Mouse (Mus musculus) MEL (cell line): ENCODE data around the gene Arnt2. TPM values are rescaled to one million over a fixed set of nuclear protein-coding genes. Genes with fewer than 3 reads are reported as not detected.

ENCODE experiments used
- DNase-seq: peaks from one replicate; pipeline ENCODE4 v3.0.0; 2011; ENCODE audit warnings: low read depth, low spot score
- H3K27ac ChIP-seq: 2 replicates; pipeline ENCODE4 v1.5.1; 2012; ENCODE audit warnings: low read depth, mild to moderate bottlenecking, control low read depth, low read length, moderate library complexity; ENCODE audit not compliant: control insufficient read depth
- H3K27me3 ChIP-seq, 2 experiments: fragments of 150-350 bp in 1 of 2; sonication (generic) in 1 of 2; 2 replicates each; pipeline ENCODE4 v1.6.1; 2012; ENCODE audit warnings: low read length in 2 of 2, mild to moderate bottlenecking in 2 of 2, improper control_type of control experiment in 1 of 2, moderate library complexity in 1 of 2; ENCODE audit not compliant: insufficient read depth in 2 of 2, control insufficient read depth in 1 of 2
- H3K36me3 ChIP-seq, 2 experiments: 2 replicates each; pipeline ENCODE4 v1.6.1; 2012 to 2014; ENCODE audit warnings: low read length in 2 of 2, improper control_type of control experiment in 1 of 2, inconsistent platforms in 1 of 2, mild to moderate bottlenecking in 1 of 2; ENCODE audit not compliant: insufficient read depth in 2 of 2, control insufficient read depth in 1 of 2
- H3K4me1 ChIP-seq, 2 experiments: fragments of 150-350 bp in 1 of 2; sonication (generic) in 1 of 2; 2 replicates each; pipeline ENCODE4 v1.6.1; 2012; ENCODE audit warnings: low read length in 2 of 2, improper control_type of control experiment in 1 of 2, mild to moderate bottlenecking in 1 of 2; ENCODE audit not compliant: insufficient read depth in 2 of 2, control insufficient read depth in 1 of 2
- H3K4me3 ChIP-seq, 2 experiments: fragments of 150-350 bp in 1 of 2; sonication (generic) in 1 of 2; 2 replicates each; pipeline ENCODE4 v1.5.1; 2012; ENCODE audit warnings: low read depth in 2 of 2, low read length in 2 of 2, mild to moderate bottlenecking in 2 of 2, moderate library complexity in 2 of 2, control low read depth in 1 of 2, improper control_type of control experiment in 1 of 2; ENCODE audit not compliant: control insufficient read depth in 1 of 2, insufficient read depth in 1 of 2
- H3K79me2 ChIP-seq: 2 replicates; pipeline ENCODE4 v1.6.1; 2012; ENCODE audit warnings: mild to moderate bottlenecking, low read length, moderate library complexity; ENCODE audit not compliant: control insufficient read depth, poor library complexity, insufficient read depth
- H3K9ac ChIP-seq: 2 replicates; pipeline ENCODE4 v1.6.1; 2012; ENCODE audit warnings: low read depth, mild to moderate bottlenecking, control low read depth, low read length, moderate library complexity; ENCODE audit not compliant: control insufficient read depth, poor library complexity, severe bottlenecking
- H3K9me3 ChIP-seq: fragments of 150-350 bp; sonication (generic); replicated peaks from 2 replicates; pipeline ENCODE4 v1.6.1; 2012; ENCODE audit warnings: mild to moderate bottlenecking, low read length, improper control_type of control experiment, moderate library complexity; ENCODE audit not compliant: insufficient read depth
- BHLHE40 ChIP-seq: IDR thresholded peaks from 2 replicates; pipeline ENCODE4 v1.6.1; 2012; ENCODE audit warnings: low read depth, mild to moderate bottlenecking, inconsistent platforms, low read length, improper control_type of control experiment, borderline replicate concordance
- CHD1 ChIP-seq: IDR thresholded peaks from 2 replicates; pipeline ENCODE4 v1.6.1; 2012; ENCODE audit warnings: low read depth, mild to moderate bottlenecking, inconsistent platforms, low read length, improper control_type of control experiment
- CHD2 ChIP-seq: IDR thresholded peaks from 2 replicates; pipeline ENCODE4 v1.6.1; 2011; ENCODE audit warnings: low read length, improper control_type of control experiment
- E2F4 ChIP-seq: IDR thresholded peaks from 2 replicates; pipeline ENCODE4 v1.6.1; 2011; ENCODE audit warnings: low read depth, low read length, improper control_type of control experiment, borderline replicate concordance
- EP300 ChIP-seq, 2 experiments: IDR thresholded peaks; 2 replicates each; pipeline ENCODE4 v1.6.1; 2011; ENCODE audit warnings: improper control_type of control experiment in 2 of 2, low read length in 2 of 2, low read depth in 1 of 2, mild to moderate bottlenecking in 1 of 2
- ETS1 ChIP-seq: IDR thresholded peaks from 2 replicates; pipeline ENCODE4 v1.6.1; 2012; ENCODE audit warnings: low read depth, mild to moderate bottlenecking, inconsistent platforms, low read length, improper control_type of control experiment, moderate library complexity
- GABPA ChIP-seq: IDR thresholded peaks from 2 replicates; pipeline ENCODE4 v1.6.1; 2012; ENCODE audit warnings: low read depth, mild to moderate bottlenecking, inconsistent platforms, low read length, improper control_type of control experiment, moderate library complexity
- GATA1 ChIP-seq: IDR thresholded peaks from 2 replicates; pipeline ENCODE4 v1.6.1; 2011; ENCODE audit warnings: low read depth, low read length, improper control_type of control experiment
- HCFC1 ChIP-seq: IDR thresholded peaks from 2 replicates; pipeline ENCODE4 v1.6.1; 2012; ENCODE audit warnings: low read depth, mild to moderate bottlenecking, inconsistent platforms, low read length, improper control_type of control experiment, moderate library complexity
- JUND ChIP-seq: IDR thresholded peaks from 2 replicates; pipeline ENCODE4 v1.6.1; 2011; ENCODE audit warnings: low read depth, mild to moderate bottlenecking, improper control_type of control experiment, low read length
- KAT2A ChIP-seq: conservative IDR thresholded peaks from 2 replicates; pipeline ENCODE4 v1.6.1; 2012; ENCODE audit warnings: low read depth, low read length, improper control_type of control experiment, inconsistent platforms
- MAZ ChIP-seq: IDR thresholded peaks from 2 replicates; pipeline ENCODE4 v1.6.1; 2012; ENCODE audit warnings: low read depth, mild to moderate bottlenecking, inconsistent platforms, low read length, improper control_type of control experiment
- MYB ChIP-seq: IDR thresholded peaks from 2 replicates; pipeline ENCODE4 v1.6.1; 2011; ENCODE audit warnings: mild to moderate bottlenecking, low read depth, low read length, improper control_type of control experiment
- MYC ChIP-seq: IDR thresholded peaks from 2 replicates; pipeline ENCODE4 v1.6.1; 2011; ENCODE audit warnings: low read depth, mild to moderate bottlenecking, low read length, improper control_type of control experiment, moderate library complexity
- POLR2A ChIP-seq, 2 experiments: IDR thresholded peaks; 2 replicates each; pipeline ENCODE4 v1.6.1; 2011 to 2012; ENCODE audit warnings: low read length in 2 of 2, mild to moderate bottlenecking in 2 of 2, control low read depth in 1 of 2, improper control_type of control experiment in 1 of 2, low read depth in 1 of 2, moderate library complexity in 1 of 2; ENCODE audit not compliant: control insufficient read depth in 1 of 2, insufficient read depth in 1 of 2, poor library complexity in 1 of 2
- POLR2AphosphoS5 ChIP-seq: IDR thresholded peaks from 2 replicates; pipeline ENCODE4 v1.6.1; 2012; ENCODE audit warnings: low read depth, borderline replicate concordance, mild to moderate bottlenecking, inconsistent platforms, low read length, moderate library complexity, mixed read lengths
- RAD21 ChIP-seq: IDR thresholded peaks from 2 replicates; pipeline ENCODE4 v1.6.1; 2011; ENCODE audit warnings: mild to moderate bottlenecking, low read depth, low read length, improper control_type of control experiment
- SIN3A ChIP-seq: IDR thresholded peaks from 2 replicates; pipeline ENCODE4 v1.6.1; 2012; ENCODE audit warnings: low read length, improper control_type of control experiment, inconsistent platforms
- TBP ChIP-seq: IDR thresholded peaks from 2 replicates; pipeline ENCODE4 v1.8.0; 2011; ENCODE audit warnings: low read depth, low read length, improper control_type of control experiment
- TCF12 ChIP-seq: IDR thresholded peaks from 2 replicates; pipeline ENCODE4 v1.6.1; 2014; ENCODE audit warnings: low read depth, mild to moderate bottlenecking, inconsistent platforms, low read length, improper control_type of control experiment, moderate library complexity
- USF1 ChIP-seq: IDR thresholded peaks from 2 replicates; pipeline ENCODE4 v1.6.1; 2014; ENCODE audit warnings: low read depth, mild to moderate bottlenecking, inconsistent platforms, low read length, improper control_type of control experiment, moderate library complexity
- USF2 ChIP-seq, 2 experiments: IDR thresholded peaks; 2 replicates each; pipeline ENCODE4 v1.6.1; 2011 to 2012; ENCODE audit warnings: improper control_type of control experiment in 2 of 2, low read length in 2 of 2, borderline replicate concordance in 1 of 2, inconsistent platforms in 1 of 2, low read depth in 1 of 2, mild to moderate bottlenecking in 1 of 2; ENCODE audit not compliant: insufficient read depth in 1 of 2
- ZMIZ1 ChIP-seq: IDR thresholded peaks from 2 replicates; pipeline ENCODE4 v1.6.1; 2012; ENCODE audit warnings: low read depth, mild to moderate bottlenecking, inconsistent platforms, low read length, improper control_type of control experiment, moderate library complexity
- polyA plus RNA-seq, 2 experiments: library from polyadenylated mRNA; stranded (reverse) in 1 of 2; unstranded in 1 of 2; fragments of >175 nt in 1 of 2; fragments of >200 nt in 1 of 2; gene quantifications; 2 replicates each; pipeline versions ENCODE4 v1.2.1 to v1.2.4; 2012; ENCODE audit warnings: low replicate concordance in 2 of 2, low read depth in 1 of 2; ENCODE audit not compliant: insufficient read length in 2 of 2, insufficient read depth in 1 of 2, missing spikeins in 1 of 2
- total RNA-seq: library from RNA; depleted of rRNA; stranded (reverse); fragments of 300-350 nt; gene quantifications from 2 replicates; pipeline ENCODE4 v1.2.3, GENCODE M21; 2012

Gene Arnt2
- total and polyA plus RNA-seq, 3 experiments = not detected

- Histone ChIP-seq H3K9ac (no peak overlapping the region), H3K4me1 (no peaks in the 10 kb centered on the region), H3K36me3 (no peaks in the 10 kb centered on the region), H3K27ac (no peak overlapping the region), H3K4me3 (no peak overlapping the region), H3K27me3 (no peaks in the 10 kb centered on the region), H3K79me2 (no peaks in the 10 kb centered on the region), H3K9me3 (no peaks in the 10 kb centered on the region)
- no peak for TF ChIP-seq TBP
- TF ChIP-seq BHLHE40 = no peak
- TF ChIP-seq MAZ = no peak
- TF ChIP-seq MYC = no peak
- no peak for TF ChIP-seq TCF12
- no peak for TF ChIP-seq USF2 (IDR thresholded peaks at IDR 0.05; ENCODE audit: borderline replicate concordance in 1 of 2, insufficient read depth in 1 of 2, low read depth in 1 of 2, low read length in 2 of 2)
- DNase-seq = no peak
Measured at GRCm38 (mm10) chr7:84284974-84285373, 125.0 kb downstream of the Arnt2 start.

GRCm38 (mm10) chr7:84282231-84282630, 127.7 kb downstream of the Arnt2 start:
- no peaks in the 10 kb centered on the region for H3K4me1 ChIP-seq
- H3K4me3 ChIP-seq = no peak overlapping the region
- no peaks in the 10 kb centered on the region for H3K79me2 ChIP-seq
- DNase-seq = no peak
- H3K9me3 ChIP-seq = no peaks in the 10 kb centered on the region
- no peaks in the 10 kb centered on the region for H3K36me3 ChIP-seq
- no peak for TF ChIP-seq JUND
- TF ChIP-seq SIN3A = no peak
- no peak for TF ChIP-seq MAZ
- TF ChIP-seq ETS1 = no peak
- no peak for TF ChIP-seq EP300 (IDR thresholded peaks at IDR 0.05; ENCODE audit: low read depth in 1 of 2, low read length in 2 of 2)
- TF ChIP-seq GABPA = no peak
- no peak for TF ChIP-seq POLR2AphosphoS5
- no peak for TF ChIP-seq CHD2
- no peak for TF ChIP-seq USF2 (IDR thresholded peaks at IDR 0.05; ENCODE audit: borderline replicate concordance in 1 of 2, insufficient read depth in 1 of 2, low read depth in 1 of 2, low read length in 2 of 2)
- no peak for TF ChIP-seq RAD21
- no peak for TF ChIP-seq MYB
- no peak for TF ChIP-seq USF1
- TF ChIP-seq HCFC1 = no peak
- no peak for TF ChIP-seq GATA1
- no peak for TF ChIP-seq CHD1
- no peak for TF ChIP-seq E2F4
- no peak for TF ChIP-seq POLR2A (IDR thresholded peaks at IDR 0.05; ENCODE audit: control insufficient read depth in 1 of 2, insufficient read depth in 1 of 2, low read depth in 1 of 2, low read length in 2 of 2, poor library complexity in 1 of 2)
- no peak for TF ChIP-seq KAT2A
- no peak for TF ChIP-seq ZMIZ1
- TF ChIP-seq, all 39 proteins: peak for 0
- no peaks in the 10 kb centered on the region for H3K27me3 ChIP-seq
- no peak overlapping the region for H3K27ac ChIP-seq
- H3K9ac ChIP-seq = no peak overlapping the region
